Mouse (Mus musculus): Measurements from ENCODE around the gene Ppp1r1a. TPM values are rescaled to one million over a fixed set of nuclear protein-coding genes. Genes with fewer than 3 reads are reported as not detected.

The Ppp1r1a gene
- 10 to 100 TPM; 12.8 to 13.8 TPM for total RNA-seq (2021)
- long read RNA-seq, experiment 1, transcript Ppp1r1a-201 (7 exons, 1,306 nt) = major isoform, 16 of 19 reads
- long read RNA-seq, experiment 1, partial matches to known transcripts = 3 of 19 reads
- long read RNA-seq, experiment 1, other reads (novel, unspliced or antisense) = 0 of 19 reads
- long read RNA-seq, experiment 2, transcript Ppp1r1a-201 (7 exons, 1,306 nt) = major isoform, 18 of 26 reads
- long read RNA-seq, experiment 2, partial matches to known transcripts = 3 of 26 reads
- long read RNA-seq, experiment 2, other reads (novel, unspliced or antisense) = 5 of 26 reads

DNA sequence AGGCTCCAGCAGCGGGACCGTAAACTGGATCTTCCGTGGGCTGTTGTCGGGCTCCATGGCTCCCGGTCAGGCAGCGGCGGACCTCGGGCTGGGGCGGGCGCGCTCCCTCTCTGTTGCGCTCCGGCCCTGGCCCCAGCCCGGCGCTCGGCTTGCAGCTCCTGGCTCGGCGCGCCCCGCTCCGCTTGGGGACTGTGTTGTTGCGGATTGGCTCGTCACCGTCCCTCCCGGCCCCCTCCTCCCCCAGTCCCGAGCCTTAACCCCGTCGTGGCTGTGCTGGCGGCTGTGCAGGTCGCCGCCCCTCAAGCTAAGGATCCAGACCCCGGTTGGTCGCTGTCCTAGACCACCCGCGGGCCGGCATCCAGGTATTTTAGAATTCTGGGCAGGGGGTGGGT is at the start of gene Ppp1r1a:
TSS of gene Ppp1r1a (minus strand) at position 182 of the 392 bp plus-strand sequence.
- no peak for DNase-seq (ENCODE audit: low spot score in 2 of 2)

DNA sequence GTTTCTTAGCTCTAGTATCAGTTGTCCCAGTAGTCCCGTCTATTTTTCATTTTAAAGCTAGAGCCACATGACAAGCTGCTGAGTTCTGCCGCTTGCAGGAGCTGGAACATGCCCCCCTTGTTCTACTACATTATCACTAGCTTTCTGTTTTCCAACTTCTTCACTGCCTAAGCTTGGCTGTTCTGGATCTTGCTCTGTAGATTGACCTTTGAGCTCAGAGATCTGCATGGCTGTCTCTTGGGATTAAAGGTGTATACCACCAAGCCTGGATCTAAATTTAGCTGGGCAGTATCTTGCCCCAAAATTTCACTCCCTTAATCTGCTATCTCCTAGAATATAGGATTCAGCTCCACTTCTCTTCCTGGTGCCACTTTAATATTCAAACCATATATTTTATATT is 48.1 kb upstream of the Ppp1r1a start:
- no peak for DNase-seq (ENCODE audit: low spot score in 2 of 2)

DNA sequence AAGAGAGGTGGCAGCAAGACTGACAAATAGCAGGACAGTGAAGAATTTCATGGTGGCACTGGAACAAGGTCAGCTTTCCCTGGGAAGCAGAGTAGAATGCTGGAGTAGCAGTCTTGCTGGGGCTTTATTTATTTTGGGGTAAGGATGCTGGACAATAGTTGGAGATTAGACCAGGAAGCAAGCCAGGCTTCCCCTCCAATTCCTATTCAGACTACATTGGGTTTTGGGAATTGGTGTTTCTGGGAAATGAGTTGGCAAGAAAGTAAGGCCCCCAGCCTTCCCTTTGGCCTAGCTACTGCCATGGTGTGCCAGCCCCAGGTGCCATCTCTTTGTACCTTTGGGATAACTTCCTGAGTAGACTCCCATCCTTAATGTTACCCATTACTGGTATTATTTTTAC is 27.2 kb upstream of the Ppp1r1a start, which contains the start of gene Glycam1:
TSS of gene Glycam1 (minus strand) at position 101 of the 400 bp plus-strand sequence.
- no peak for DNase-seq (ENCODE audit: low spot score in 2 of 2)

DNA sequence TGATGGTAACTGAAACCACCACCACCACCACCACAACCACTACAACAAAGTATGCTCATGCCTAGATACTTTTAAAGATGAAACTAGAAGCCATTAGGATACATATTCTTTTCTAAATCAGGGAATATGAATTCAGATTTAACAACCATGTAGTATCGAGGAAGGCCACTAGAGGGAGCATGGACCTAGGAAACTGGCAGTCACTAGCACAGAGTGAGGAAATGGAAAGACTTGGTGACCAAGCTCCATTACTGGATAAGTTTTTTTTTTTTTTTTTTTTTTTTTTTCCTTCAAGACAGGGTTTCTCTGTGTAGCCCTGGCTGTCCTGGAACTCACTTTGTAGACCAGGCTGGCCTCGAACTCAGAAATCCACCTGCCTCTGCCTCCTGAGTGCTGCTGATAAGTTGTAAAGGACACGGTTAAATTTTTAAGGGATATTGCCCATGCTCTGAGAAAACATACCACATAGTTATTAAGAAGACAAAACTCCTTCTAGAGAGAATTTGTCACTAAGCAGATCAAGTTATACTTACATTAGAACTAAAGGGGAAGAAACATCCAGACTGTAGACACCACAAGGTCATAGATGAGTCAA is 14.4 kb upstream of the Ppp1r1a start:
- DNase-seq (ENCODE audit: low spot score in 2 of 2) = no peak

DNA sequence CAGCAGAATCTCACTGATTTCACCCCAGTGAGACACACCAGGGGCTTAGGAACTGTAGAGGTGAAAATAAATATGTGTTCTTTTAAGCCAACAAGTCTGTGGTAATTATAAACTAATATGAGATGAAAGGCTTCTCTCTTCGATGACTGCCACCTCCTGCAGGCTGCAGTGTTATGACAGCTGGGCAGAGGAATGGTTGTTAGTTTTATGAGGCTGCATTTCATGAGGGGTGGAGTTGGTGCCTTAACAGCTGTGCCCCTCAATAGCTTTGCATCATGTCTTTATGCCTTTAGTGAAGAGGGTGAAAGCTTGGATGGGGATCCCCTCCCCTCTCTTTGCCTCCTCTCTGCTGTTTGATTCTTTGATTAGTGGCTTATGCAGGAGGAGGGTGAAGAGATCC is 13.2 kb upstream of the Ppp1r1a start:
- DNase-seq (ENCODE audit: low spot score in 2 of 2) = no peak

DNA sequence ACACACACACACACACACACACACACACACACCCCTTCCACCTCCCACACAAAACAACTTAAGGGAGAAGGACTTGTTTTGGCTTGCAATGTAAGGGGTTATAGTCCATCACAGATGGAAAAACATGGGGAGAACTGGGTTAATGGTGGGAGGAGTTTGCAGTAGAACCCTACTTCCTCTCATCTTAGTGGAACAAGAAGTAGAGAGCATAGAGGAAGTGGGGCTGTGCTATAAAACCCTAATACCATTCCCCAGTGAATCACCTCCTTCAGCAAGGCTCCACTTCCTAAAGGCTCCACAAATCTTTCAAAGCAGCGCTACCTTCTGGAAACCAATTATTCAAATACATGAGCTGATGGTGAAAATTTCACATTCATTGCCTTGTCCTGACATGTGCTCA is 11.7 kb upstream of the Ppp1r1a start:
- no peak for DNase-seq (ENCODE audit: low spot score in 2 of 2)

DNA sequence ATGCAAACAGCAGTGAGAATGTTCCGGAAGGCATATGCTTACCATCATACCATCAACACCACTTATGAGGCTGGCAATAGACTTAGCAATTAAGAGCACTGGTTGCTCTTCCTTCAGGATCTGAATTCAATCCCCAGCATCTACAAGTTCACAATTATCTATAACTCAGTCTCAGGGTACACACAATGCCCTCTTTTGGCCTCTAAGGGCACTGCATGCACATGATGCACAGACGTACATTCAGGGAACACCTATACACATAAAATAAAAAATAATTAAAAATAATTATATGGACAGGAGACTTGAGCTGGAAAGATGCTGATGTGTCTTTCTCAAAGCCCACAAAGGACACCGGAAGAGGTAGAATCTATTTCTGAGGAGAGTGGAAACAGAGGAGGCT is 10.2 kb upstream of the Ppp1r1a start:
- DNase-seq (ENCODE audit: low spot score in 2 of 2) = no peak

DNA sequence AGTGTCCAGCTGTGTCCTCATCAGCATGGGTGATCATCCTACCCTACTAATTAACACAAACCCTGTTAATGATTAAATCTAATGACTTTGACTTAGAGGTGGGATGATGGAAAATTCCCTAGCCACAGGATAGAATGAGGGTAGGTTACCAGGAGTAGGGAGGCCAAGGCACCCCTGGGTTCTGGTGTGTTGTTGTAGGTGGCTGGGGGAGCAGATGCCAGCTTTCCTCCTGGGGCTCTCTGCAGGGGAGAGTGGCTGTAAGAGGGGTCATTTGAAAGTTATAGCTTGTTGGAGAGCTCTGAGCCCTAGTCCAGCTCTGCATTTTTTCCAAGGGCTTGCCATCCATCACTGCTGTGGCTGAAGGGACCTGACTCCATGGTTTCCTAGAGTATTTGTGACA is 4.7 kb upstream of the Ppp1r1a start:
- no peak for DNase-seq (ENCODE audit: low spot score in 2 of 2)

DNA sequence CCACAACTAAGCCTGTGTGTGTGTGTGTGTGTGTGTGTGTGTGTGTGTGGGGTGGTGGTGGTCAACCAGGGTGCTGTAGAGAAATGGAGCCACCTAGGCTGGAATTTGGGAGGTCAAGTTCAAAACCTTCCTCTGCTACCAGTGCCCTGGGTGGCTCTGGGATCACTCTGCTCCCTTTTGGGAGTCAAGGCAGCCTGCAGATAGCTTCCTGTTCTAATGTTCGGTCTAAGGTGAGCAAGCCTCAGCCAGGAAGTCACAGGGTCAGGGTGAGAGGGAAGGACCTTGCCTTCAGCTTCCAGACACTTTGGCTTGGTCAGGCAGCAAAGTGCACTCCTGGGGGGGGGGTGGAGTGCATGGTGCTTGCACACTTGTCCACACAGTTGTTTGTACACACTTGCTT is 2.8 kb upstream of the Ppp1r1a start:
- DNase-seq (ENCODE audit: low spot score in 2 of 2) = no peak

DNA sequence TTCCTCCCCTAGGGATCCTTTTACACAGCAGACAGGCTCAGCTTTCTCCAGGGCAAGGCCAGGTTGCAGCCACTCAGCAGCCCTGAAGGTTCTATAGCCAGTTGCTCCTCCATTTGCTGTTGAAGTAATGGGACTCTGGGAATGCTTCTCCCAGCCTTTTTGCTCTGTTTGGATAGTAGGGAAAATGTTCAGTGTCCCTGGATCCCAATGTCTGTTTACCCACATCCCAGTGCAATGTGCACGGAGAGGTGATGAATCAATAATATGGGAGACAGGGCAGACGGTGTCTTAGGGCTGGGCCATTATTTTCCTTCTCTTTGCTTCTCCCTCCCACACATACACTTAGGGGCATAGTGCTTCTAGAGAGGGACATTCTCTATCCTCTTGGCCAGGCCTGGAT is 1.5 kb upstream of the Ppp1r1a start:
- no peak for DNase-seq (ENCODE audit: low spot score in 2 of 2)

DNA sequence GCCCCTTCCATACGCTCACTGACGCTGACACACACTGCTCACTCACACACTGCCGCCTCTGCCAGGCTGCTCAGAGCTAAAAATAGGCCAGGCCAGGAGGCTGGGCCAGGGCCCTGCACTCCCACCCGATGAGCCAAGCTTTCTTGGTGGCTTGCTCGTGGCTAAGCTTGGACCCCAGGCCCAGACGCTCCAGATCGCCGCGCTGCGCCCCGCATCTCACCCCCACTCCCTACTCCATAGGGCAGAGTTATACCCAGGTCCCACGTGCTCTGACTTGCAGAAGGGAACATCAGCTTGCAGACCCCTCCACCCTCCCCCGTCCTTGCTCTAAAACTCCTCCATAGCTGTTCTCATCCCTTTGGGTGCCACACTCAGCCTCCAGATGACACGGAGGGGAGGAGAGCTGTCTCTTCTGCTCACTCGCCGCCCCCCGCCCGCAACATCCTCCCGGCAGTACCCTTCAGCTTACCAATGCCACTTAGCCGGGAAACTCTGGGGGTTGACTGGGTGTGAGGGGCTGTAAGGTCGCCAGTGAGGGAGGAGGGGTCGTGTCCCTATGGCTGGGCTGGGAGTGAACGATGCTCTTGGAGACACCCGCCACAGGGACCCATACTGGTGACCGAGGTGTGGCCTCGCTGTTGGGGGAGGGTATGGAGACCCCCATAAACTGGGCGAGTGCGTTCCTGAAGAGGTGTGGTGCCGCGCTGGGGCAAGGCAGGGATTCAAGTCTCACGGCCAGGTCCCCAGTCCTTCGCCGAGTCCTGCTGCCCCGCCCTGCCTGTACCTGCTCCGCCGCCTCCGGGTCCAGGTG is 587 bp downstream of the Ppp1r1a start:
- DNase-seq (ENCODE audit: low spot score in 2 of 2) = no peak

DNA sequence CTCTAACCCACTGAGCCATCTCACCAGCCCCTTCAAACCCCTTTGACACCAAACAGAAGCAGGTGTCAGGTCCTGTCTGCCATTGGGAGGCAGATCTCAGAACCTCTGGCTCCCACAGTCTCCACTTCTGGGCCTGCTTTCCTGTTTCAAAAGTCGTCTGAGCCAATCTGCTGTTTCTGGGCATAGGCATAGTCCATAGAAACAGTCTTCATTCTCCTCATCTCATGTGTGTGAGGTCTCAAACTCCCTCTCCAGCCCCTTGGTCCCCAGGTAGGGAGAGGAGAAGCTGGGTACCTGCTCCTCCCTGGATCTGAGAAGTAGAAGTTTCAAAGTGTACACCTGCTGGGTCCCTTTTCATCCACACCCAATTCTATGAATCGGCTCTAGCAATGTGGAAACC is 1.3 kb downstream of the Ppp1r1a start:
- DNase-seq (ENCODE audit: low spot score in 2 of 2) = no peak

DNA sequence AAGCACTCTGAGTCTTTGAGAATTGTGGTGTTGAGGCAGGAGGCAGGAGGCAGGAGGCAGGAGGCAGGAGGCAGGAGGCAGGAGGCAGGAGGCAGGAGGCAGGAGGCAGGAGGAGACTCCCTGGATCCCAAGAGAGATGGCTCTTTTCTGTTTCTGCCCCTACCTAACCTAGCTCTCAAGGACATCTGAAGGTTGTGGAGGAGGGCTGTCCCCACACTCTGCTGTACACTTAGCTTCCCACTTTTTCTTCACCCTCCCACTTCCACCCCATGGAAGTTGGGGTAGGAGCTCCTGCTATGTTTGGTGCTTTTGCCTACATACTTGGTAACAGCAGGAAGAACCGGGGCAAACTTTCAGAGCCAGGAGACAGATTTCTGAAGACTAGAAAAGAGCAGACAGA is 2.0 kb downstream of the Ppp1r1a start:
- DNase-seq (ENCODE audit: low spot score in 2 of 2) = no peak

DNA sequence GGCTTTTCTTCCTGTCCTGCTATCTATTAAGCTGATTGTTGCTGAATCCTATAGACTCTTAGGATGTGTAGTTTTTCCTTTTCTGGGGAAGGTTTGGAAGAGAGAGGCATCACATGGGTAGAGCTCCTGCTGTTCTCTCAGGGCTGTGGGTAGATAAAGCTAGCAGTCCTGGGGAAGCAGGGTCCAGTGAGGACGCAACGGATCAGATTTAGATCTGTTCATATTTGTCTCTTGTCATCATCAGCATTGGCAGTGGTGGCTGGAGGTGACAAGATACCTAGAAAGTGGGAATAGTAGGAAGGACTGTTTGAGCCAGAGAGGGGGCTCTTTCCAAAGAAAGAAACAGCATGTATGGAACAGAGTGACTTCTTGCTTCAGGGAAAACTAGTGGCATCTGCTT is 2.8 kb downstream of the Ppp1r1a start:
- DNase-seq (ENCODE audit: low spot score in 2 of 2) = no peak

DNA sequence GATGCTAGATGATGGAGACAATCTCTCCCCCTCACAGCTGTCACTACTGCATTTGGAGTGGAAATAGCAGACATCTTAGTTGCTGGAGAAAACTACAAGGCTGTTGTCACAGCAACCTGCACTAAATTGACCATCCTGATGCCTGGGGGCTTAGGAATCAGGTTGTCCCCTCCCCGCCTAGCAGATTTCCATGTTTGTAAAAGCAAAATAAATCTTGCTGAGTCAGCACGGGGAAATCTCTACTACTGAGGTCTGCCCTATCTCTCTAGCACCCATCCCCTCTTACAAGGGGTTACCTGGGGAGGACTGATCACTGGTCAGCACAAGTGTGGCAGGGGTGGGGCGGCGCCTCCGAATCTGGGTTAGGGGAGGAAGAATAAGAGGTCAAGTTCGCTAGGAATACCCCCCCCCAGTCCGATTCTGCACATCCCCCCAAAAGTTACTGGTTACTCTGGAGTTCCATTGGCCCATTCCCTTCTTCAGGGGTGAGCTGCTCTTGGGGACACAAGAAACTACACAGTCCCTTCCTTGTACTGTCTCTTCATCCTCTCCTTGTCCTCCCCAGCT is 3.7 kb downstream of the Ppp1r1a start:
- DNase-seq (ENCODE audit: low spot score in 2 of 2) = no peak

DNA sequence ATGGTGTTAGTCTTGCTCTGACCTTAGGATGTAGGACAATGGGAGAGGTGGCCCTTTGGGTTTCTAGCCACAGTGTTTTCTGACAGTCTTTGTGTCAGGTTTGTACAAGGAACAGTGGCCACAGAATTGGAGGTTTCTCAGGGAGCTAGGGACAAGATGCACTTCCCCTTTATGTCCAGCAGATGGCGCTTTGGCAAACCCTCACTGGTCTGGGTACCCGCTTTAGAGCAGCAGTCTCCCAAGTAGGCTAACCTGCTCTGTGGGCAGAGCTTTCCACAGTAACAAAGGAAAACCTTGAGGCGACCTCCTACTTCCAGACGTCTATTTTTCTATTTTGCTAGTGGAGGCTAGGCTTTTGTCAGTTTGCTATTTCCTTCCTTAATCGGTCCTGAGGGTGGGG is 7.4 kb downstream of the Ppp1r1a start:
- DNase-seq (ENCODE audit: low spot score in 2 of 2) = peak in 1 of 2 experiments; percentile 21

DNA sequence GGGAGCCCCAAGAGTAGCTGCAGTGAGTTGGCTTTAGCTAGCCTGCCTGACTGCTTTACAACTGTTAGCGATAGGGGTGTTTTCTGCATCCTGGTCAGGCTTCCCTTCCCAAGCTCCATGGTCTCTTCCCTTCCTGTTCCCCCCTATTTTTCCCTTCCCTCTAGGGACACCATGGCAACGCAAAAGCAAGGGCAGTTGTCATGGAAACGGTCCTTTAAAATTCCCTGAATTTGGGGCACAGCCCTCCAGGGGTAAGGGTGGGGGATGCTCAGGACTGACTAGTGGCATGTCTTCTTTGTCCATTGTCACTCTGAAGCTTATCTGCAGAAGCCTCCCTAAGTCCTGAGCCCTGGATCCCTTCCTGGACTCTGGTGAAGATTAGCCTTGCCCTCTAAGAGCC is 14.6 kb downstream of the Ppp1r1a start:
- DNase-seq (ENCODE audit: low spot score in 2 of 2) = no peak

DNA sequence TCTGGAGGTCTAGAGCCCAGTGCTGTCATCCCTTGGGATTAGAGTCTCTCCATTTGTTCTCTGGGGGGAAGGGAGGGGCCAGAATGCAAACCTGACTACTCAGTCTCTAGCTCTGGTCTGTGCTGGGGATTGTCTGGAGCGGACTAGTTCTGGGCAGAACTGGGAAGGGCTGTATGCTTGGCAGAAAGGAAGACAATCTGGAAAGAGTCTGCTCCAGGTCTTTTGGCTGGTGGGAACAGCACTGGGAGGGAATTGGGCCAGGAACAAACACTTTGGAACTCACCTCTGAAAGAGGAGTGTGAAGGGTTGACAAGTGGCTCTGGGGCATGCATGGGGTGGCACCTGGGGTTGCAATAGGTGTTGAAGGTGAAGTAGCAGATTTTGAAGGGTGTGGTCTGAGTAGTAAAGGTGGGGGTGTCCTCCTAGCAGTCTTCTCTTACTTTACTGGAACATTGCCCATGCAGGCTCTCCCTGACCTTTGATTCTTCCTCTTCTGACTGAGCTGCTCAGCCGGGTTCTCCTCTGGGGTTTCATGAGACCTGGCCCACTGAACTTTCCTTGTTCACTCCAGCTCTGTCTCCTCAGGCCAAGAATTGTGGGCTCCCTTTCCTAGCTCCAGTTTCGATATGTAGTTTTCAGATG is 15.2 kb downstream of the Ppp1r1a start:
- DNase-seq (ENCODE audit: low spot score in 2 of 2) = no peak

DNA sequence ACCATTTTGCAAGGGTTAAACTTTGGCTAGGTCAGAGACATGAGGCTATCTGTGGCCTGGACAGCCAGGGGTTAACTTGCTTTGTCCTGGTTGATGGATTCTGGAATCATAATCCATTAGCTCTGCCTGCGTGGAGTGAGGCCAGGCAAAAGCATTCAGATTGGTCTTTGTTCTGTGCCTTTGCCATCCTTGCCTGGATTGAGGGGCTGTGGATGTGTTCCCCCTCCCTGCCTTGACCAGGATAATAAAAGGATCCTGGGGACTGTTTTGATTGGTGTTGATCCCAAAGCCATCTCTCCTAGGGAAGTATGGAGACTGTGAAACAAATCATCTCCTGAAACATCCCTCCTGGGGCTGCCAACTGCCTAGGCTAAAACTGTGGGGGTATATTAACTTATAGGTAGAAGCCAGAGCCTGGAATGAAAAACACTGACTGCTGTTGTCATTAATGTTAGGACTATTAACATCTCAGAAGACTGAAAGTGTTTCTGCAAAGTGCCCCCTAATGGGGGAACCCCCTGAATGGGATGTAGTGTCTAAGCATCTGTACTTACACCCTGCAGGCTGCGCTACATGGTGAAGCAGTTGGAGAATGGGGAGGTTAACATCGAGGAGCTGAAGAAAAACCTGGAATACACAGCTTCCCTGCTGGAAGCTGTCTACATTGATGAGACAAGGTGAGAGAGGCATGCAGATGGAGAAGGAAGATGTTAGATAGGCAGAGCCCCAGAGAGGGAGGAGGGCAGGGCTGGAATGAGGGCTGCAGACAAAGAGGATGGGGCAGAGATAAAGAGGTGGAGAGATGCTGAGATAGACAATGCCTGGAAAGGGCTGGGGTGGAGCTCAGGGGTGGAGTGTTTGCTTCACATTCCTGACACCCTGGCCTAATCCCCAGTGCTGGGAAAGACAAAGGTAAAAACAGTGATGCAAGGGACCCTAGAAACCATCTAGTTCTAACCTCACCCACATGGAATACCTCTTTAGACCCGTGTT is 18.1 kb downstream of the Ppp1r1a start:
- DNase-seq (ENCODE audit: low spot score in 2 of 2) = no peak

Data from adrenal gland, postnatal 4 days (tissue).